Mouse (Mus musculus) intestine, embryonic 14.5 days (tissue): ENCODE data around the gene Timm44. TPM values are rescaled to one million over a fixed set of nuclear protein-coding genes. Genes with fewer than 3 reads are reported as not detected.

Source experiments
- ATAC-seq: fragments of 200-750 bp; cut with Nextera tagmentation; replicated peaks from 2 replicates; pipeline ENCODE4 v1.8.0; 2017; ENCODE audit warnings: low read depth, moderate number of reproducible peaks, moderate TSS enrichment, moderate library complexity; ENCODE audit not compliant: low FRiP score, low TSS enrichment
- DNase-seq: peaks from one replicate; pipeline ENCODE4 v3.0.0-alpha.2; 2018; ENCODE audit warnings: low spot score
- H3K27ac ChIP-seq: fragments of 300-500 bp; sonication (generic); 2 replicates; pipeline ENCODE4 v1.5.1; 2014; ENCODE audit warnings: low read depth, mild to moderate bottlenecking, control low read depth
- H3K27me3 ChIP-seq: fragments of 300-500 bp; sonication (generic); replicated peaks from 2 replicates; pipeline ENCODE4 v1.6.1; 2014; ENCODE audit warnings: low read length, control low read depth; ENCODE audit not compliant: control insufficient read depth, insufficient read depth
- H3K36me3 ChIP-seq: fragments of 300-500 bp; sonication (generic); 2 replicates; pipeline ENCODE4 v1.6.1; 2014; ENCODE audit warnings: low read length, control low read depth; ENCODE audit not compliant: control insufficient read depth, insufficient read depth
- H3K4me1 ChIP-seq: fragments of 300-500 bp; sonication (generic); replicated peaks from 2 replicates; pipeline ENCODE4 v1.6.1; 2014; ENCODE audit warnings: low read length, control low read depth, mixed read lengths; ENCODE audit not compliant: control insufficient read depth, insufficient read depth
- H3K4me2 ChIP-seq: fragments of 300-500 bp; sonication (generic); 2 replicates; pipeline ENCODE4 v1.6.1; 2014; ENCODE audit warnings: low read length
- H3K4me3 ChIP-seq: fragments of 300-500 bp; sonication (generic); 2 replicates; pipeline ENCODE4 v1.5.1; 2014; ENCODE audit warnings: low read depth, low read length, control low read depth, mixed read lengths
- H3K9ac ChIP-seq: fragments of 300-500 bp; sonication (generic); 2 replicates; pipeline ENCODE4 v1.6.1; 2014; ENCODE audit warnings: mild to moderate bottlenecking, low read length
- H3K9me3 ChIP-seq: fragments of 300-500 bp; sonication (generic); 2 replicates; pipeline ENCODE4 v1.6.1; 2016; ENCODE audit warnings: low read length, control low read depth; ENCODE audit not compliant: control insufficient read depth
- WGBS: fragments of 180-500 bp; shearing (Covaris S2); extraction: QIAGEN DNeasy Blood & Tissue Kit; methylation state at CpG from one replicate; pipeline ENCODE4 v1.1.7; 2014; 5-methylcytosine and 5-hydroxymethylcytosine counted together
- polyA plus RNA-seq: library from polyadenylated mRNA; unstranded; fragments of >200 nt; fragmentation: Nextera tagmentation; extraction: Ambion mirVana; gene quantifications from 2 replicates; pipeline ENCODE4 v1.2.1, GENCODE M21; 2014

Timm44 gene
- polyA plus RNA-seq, 1 experiment from 2014 or later, result 89.8 TPM

DNA sequence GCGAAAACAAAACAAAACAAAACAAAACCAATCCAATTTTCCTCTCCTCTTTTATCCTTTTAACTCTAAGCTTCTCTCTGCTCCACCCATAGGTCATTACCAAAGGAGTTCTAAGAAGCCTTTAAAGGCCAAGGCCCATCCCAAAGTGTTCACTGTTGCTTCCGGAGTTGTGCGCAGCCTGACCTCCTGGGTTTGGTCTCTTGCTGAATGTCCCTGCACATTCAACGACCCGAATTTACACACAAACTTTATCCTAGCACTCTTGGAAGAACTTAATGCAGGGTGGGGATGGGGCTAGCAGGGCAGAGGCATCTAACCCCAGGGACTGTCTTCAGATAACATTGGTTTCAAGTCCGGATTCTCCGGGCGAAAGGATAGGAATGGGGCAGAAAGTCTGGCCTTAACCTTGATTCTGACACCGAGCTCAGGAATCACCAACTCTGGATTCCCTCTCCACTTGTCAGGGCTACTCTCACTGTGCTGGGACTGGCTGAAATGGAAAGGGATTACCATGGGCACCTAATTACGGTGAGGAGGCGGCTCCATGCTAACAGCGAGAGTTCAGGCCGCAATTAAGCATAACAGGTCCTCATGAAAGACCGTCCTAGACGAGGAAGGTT, 37.8 kb downstream of the Timm44 start:
- H3K4me1 ChIP-seq, result peaks cover 20% of the 10 kb centered on the region
- H3K27me3 ChIP-seq, result no peaks in the 10 kb centered on the region
- no peak for DNase-seq
- peak overlapping the region; percentile 90 for H3K4me3 ChIP-seq
- peak overlapping the region; percentile 88 for H3K27ac ChIP-seq
- no peaks in the 10 kb centered on the region for H3K9me3 ChIP-seq
- peak overlapping the region; percentile 54 for H3K4me2 ChIP-seq
- peaks cover 10% of the 10 kb centered on the region for H3K36me3 ChIP-seq
- peak overlapping the region; percentile 53 for H3K9ac ChIP-seq
- ATAC-seq, result peak; percentile 8; the same call in 1 of the 2 replicates
- WGBS, result 21% methylated on average over 15 of the region's 15 CpGs

GRCm38 (mm10) chr8:4230612-4231351, 44.9 kb downstream of the Timm44 start:
- Histone ChIP-seq H3K36me3 (no peaks in the 10 kb centered on the region), H3K27me3 (no peaks in the 10 kb centered on the region), H3K9me3 (no peaks in the 10 kb centered on the region), H3K4me1 (no peaks in the 10 kb centered on the region), H3K4me2 (no peak overlapping the region), H3K9ac (no peak overlapping the region), H3K4me3 (no peak overlapping the region), H3K27ac (no peak overlapping the region)
- DNase-seq (no peak), ATAC-seq (no peak)
- 48% methylated on average over 10 of the region's 10 CpGs for WGBS

GRCm38 (mm10) chr8:4229784-4230183, 45.9 kb downstream of the Timm44 start:
- Histone ChIP-seq H3K36me3 (no peaks in the 10 kb centered on the region), H3K9ac (no peak overlapping the region), H3K27ac (no peak overlapping the region), H3K4me2 (no peak overlapping the region), H3K4me1 (no peaks in the 10 kb centered on the region), H3K27me3 (no peaks in the 10 kb centered on the region), H3K4me3 (no peak overlapping the region), H3K9me3 (no peaks in the 10 kb centered on the region)
- ATAC-seq (no peak), DNase-seq (no peak)
- 69% methylated on average over 5 of the region's 5 CpGs for WGBS

DNA sequence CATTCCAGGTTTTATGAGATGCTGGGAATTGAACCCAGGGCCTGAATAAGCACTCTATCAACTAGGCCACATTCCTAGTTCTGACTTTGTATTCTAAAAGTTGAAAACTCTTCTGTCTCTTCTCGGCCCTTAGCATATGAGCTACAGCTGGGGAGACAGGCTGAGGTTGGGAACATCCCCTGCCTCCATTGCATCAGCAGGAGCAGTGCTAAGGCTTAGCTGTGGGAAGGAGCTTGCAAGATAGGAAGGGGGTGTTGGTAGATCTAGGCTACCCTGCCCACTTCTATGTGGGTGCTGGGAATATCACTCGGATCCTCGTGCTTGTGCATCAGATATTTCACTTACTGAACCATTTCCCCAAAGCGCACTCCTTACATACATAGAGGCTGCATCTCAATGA, 47.8 kb downstream of the Timm44 start:
- H3K4me3 ChIP-seq, result no peak overlapping the region
- no peak overlapping the region for H3K9ac ChIP-seq
- H3K27ac ChIP-seq, result no peak overlapping the region
- no peaks in the 10 kb centered on the region for H3K4me1 ChIP-seq
- H3K36me3 ChIP-seq, result no peaks in the 10 kb centered on the region
- H3K27me3 ChIP-seq, result no peaks in the 10 kb centered on the region
- H3K9me3 ChIP-seq, result no peaks in the 10 kb centered on the region
- no peak overlapping the region for H3K4me2 ChIP-seq
- DNase-seq (no peak), ATAC-seq (no peak)
- 94% methylated on average over 4 of the region's 4 CpGs for WGBS

GRCm38 (mm10) chr8:4226739-4227347, 48.9 kb downstream of the Timm44 start, which contains the start of gene Lrrc8e:
Lrrc8e (plus strand) TSS chr8:4226827.
- Histone ChIP-seq H3K36me3 (no peaks in the 10 kb centered on the region), H3K27me3 (no peaks in the 10 kb centered on the region), H3K4me1 (no peaks in the 10 kb centered on the region), H3K27ac (no peak within 1 kb of the TSS), H3K4me2 (peak within 1 kb of the TSS; percentile 60), H3K9ac (peak within 1 kb of the TSS; percentile 31; the same call in 1 of the 2 replicates), H3K9me3 (no peaks in the 10 kb centered on the region), H3K4me3 (peak within 1 kb of the TSS; percentile 24)
- DNase-seq (no peak), ATAC-seq (peak; percentile 82)
- 6% methylated on average over 33 of the region's 33 CpGs for WGBS

DNA sequence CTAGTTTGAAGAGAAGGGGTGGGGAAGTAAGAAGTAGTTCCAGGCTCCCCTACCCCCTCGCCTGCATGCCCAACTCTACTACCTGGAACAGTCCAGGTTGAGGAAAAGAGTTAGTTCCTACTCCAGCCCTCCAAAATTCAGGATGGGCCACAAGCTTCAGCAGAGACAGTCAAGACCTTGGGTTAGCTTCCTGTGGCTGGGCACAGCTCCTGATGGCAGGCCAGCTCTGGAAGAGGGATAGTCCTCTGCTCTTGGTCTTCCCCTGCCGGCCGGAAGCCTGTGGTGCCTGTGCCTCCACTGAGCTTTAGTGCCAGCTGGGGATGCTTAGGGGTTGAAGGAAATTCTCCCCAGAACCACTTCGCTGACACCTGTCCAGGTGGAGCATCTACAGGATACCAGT, 49.4 kb downstream of the Timm44 start:
- Histone ChIP-seq H3K9ac (no peak overlapping the region), H3K4me1 (no peaks in the 10 kb centered on the region), H3K27ac (no peak overlapping the region), H3K4me2 (peak overlapping the region; percentile 60), H3K9me3 (no peaks in the 10 kb centered on the region), H3K4me3 (peak overlapping the region; percentile 24; the same call in 1 of the 2 replicates), H3K27me3 (no peaks in the 10 kb centered on the region), H3K36me3 (no peaks in the 10 kb centered on the region)
- ATAC-seq, result 0 out of 2 replicates have a peak, but pooled peaks have one; percentile 16
- 20% methylated on average over 4 of the region's 4 CpGs for WGBS
- DNase-seq, result no peak

DNA sequence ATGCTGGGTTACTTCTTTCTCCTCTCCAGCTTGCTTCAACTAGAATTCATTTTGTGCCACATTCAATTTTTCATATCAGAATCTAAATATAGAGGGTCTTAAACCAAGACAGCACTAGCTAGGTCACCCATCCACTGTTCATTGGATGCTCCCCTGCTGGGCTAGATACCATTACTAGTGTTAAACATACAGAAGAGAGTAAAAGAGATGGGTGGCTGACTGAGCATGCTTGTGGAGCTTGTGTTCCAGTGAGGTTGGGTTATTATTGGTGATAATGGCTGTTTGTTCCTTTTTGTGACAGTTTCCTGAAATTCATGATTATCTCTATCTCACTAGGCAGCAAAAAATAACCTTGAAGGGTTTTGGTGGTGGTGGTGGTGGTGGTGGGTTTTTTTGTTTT, 53.7 kb downstream of the Timm44 start:
- Histone ChIP-seq H3K27ac (no peak overlapping the region), H3K27me3 (peaks cover 15% of the 10 kb centered on the region), H3K4me3 (no peak overlapping the region), H3K9ac (no peak overlapping the region), H3K4me1 (no peaks in the 10 kb centered on the region), H3K36me3 (no peaks in the 10 kb centered on the region), H3K4me2 (no peak overlapping the region), H3K9me3 (no peaks in the 10 kb centered on the region)
- ATAC-seq (no peak), DNase-seq (no peak)

DNA sequence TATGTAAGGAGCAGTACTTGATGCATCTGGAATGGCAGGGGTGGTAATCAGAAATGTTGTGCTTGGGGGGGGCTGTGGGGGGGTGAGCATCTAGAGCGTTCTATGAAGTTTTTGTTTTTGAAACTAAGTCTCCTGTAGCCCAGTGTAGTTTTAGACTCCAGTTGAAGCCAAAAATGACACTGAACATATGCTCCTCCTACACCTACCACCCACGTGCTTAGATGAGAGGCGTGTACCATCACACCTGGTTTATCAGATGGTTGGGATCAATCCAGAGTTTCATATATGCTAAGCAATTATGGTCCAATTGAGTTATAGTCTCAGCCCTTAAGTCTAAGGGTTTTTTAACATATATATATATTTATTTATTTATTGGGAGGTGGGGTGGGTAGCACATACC, 56.1 kb downstream of the Timm44 start:
- Histone ChIP-seq H3K4me3 (no peak overlapping the region), H3K4me2 (no peak overlapping the region), H3K4me1 (peaks cover 4% of the 10 kb centered on the region; the same call in 1 of the 2 replicates), H3K27me3 (peaks cover 37% of the 10 kb centered on the region), H3K27ac (no peak overlapping the region), H3K9me3 (no peaks in the 10 kb centered on the region), H3K9ac (no peak overlapping the region), H3K36me3 (no peaks in the 10 kb centered on the region)
- no peak for ATAC-seq
- no peak for DNase-seq
- WGBS, result 87% methylated on average over 3 of the region's 3 CpGs
